Mouse (Mus musculus) adrenal gland, adult 18-20 months (tissue): ENCODE data around the gene Supt16. TPM values are rescaled to one million over a fixed set of nuclear protein-coding genes. Genes with fewer than 3 reads are reported as not detected.

Source experiments
- DNase-seq, 2 experiments: peaks; one replicate each; pipeline ENCODE4 v3.0.0; 2021 to 2022; ENCODE audit warnings: low spot score in 2 of 2
- long read RNA-seq, 2 experiments: library from polyadenylated mRNA; stranded (forward); transcript quantifications; one replicate each; pipeline ENCODE4 v2.0.0; 2021
- total RNA-seq, 2 experiments: library from RNA; stranded (reverse); gene quantifications; 1 replicate in 1 of 2; 2 replicates in 1 of 2; pipeline ENCODE4 v1.2.3; 2021

Gene Supt16
- total RNA-seq: 10 to 100 TPM; 51.5 to 53.1 TPM
- long read RNA-seq, experiment 1, full-length matches to known transcripts: 4 of 9 reads
- long read RNA-seq, experiment 1, partial matches to known transcripts: 2 of 9 reads
- long read RNA-seq, experiment 1, other reads (novel, unspliced or antisense): 3 of 9 reads
- long read RNA-seq, experiment 2, full-length matches to known transcripts: 26 of 42 reads
- long read RNA-seq, experiment 2, partial matches to known transcripts: 14 of 42 reads
- long read RNA-seq, experiment 2, other reads (novel, unspliced or antisense): 2 of 42 reads

- DNase-seq: peak; percentile 75 to 81
Observed at GRCm38 (mm10) chr14:52197156-52197878, at the start of gene Supt16. TSS of gene Supt16 (minus strand) at chr14:52197416.

GRCm38 (mm10) chr14:52246129-52246528 is 48.9 kb upstream of the Supt16 start:
- no peak for DNase-seq

- DNase-seq: no peak
Observed at GRCm38 (mm10) chr14:52244690-52245042, 47.5 kb upstream of the Supt16 start.

- DNase-seq: peak; percentile 98
Observed at GRCm38 (mm10) chr14:52244041-52244689, 46.9 kb upstream of the Supt16 start.

- DNase-seq: no peak
Observed at GRCm38 (mm10) chr14:52236216-52236615, 39.0 kb upstream of the Supt16 start.

GRCm38 (mm10) chr14:52235165-52235564 is 37.9 kb upstream of the Supt16 start:
- DNase-seq: peak; percentile 25 to 46

- DNase-seq: no peak
Observed at GRCm38 (mm10) chr14:52232249-52232648, 35.0 kb upstream of the Supt16 start.

- no peak for DNase-seq
Observed at GRCm38 (mm10) chr14:52225972-52226371, 28.8 kb upstream of the Supt16 start.

GRCm38 (mm10) chr14:52217261-52217660 is 20.0 kb upstream of the Supt16 start:
- no peak for DNase-seq

- no peak for DNase-seq
Observed at GRCm38 (mm10) chr14:52199412-52199811, 2.2 kb upstream of the Supt16 start.

- no peak for DNase-seq
Observed at GRCm38 (mm10) chr14:52198141-52198540, 925 bp upstream of the Supt16 start.

- DNase-seq: no peak
Observed at GRCm38 (mm10) chr14:52196230-52197155, 723 bp downstream of the Supt16 start.

GRCm38 (mm10) chr14:52195691-52196090 is 1.5 kb downstream of the Supt16 start:
- peak in 1 of 2 experiments; percentile 32 for DNase-seq

GRCm38 (mm10) chr14:52190740-52191359 is 6.4 kb downstream of the Supt16 start:
- DNase-seq: peak; percentile 24 to 28

GRCm38 (mm10) chr14:52189519-52189918 is 7.7 kb downstream of the Supt16 start:
- no peak for DNase-seq

GRCm38 (mm10) chr14:52188788-52189187 is 8.4 kb downstream of the Supt16 start:
- no peak for DNase-seq

GRCm38 (mm10) chr14:52166571-52166970 is 30.6 kb downstream of the Supt16 start:
- no peak for DNase-seq

GRCm38 (mm10) chr14:52160911-52161310 is 36.3 kb downstream of the Supt16 start:
- peak in 1 of 2 experiments; percentile 19 for DNase-seq

- no peak for DNase-seq
Observed at GRCm38 (mm10) chr14:52155008-52155407, 42.2 kb downstream of the Supt16 start.

GRCm38 (mm10) chr14:52152613-52153012 is 44.6 kb downstream of the Supt16 start:
- DNase-seq: no peak
